ENCODE assay signal across 9 mouse cellular contexts in the genomic region with DNA sequence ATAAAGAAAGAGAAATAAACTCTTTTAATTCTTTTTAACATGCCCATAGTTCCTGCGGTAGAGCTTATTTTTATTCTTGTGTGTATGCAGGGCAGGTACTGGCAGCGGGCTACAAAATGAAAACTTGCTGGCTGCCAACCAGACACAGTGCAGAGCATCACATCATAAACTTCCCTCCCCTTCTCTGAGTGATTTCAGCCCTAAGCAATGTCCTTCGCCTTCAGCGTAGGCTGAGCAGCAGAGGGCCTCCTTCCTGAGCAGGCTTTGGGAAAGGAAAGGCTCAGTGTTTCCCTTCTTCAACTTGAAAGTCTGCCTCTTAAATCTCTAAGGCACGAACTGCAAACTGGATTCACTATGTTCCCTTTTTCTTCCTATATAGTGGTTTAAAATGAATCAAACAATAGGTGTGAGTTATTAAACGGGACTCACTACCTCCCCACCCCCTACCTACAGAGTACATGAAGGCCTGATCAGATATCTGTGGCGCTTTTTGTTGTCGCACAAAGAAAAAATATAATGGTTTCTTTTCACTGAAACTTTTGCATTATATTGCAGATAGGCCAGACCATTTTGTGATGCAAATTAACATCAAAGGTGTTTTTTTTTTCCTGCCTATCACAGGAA. TPM values are rescaled to one million over a fixed set of nuclear protein-coding genes. Genes with fewer than 3 reads are reported as not detected.
DNase-seq lines count a peak whose midpoint lies in the region; ATAC-seq and TF ChIP-seq lines count a peak whose summit lies in the region.
"Had no signal": no experiment of that assay in that cellular context is flagged by ENCODE, and none has a peak within 500 bp of the region (broad histone marks: within the 10 kb centered on the region; RNA-seq: fewer than 3 reads in every experiment).

No protein-coding gene starts in this region.

- no peak overlapping the region for H3K9ac ChIP-seq in liver, embryonic 14.5 days (replicated peaks)
- H3K9ac ChIP-seq: midbrain, embryonic 12.5 days had no signal

- WGBS in liver, embryonic 14.5 days (ENCODE audit: insufficient replicate concordance) = 25% methylated on average over 8 of the region's 8 CpGs

- H3K36me3 ChIP-seq in liver, embryonic 14.5 days (replicated peaks; ENCODE audit: control insufficient read depth, insufficient read depth, low read depth) = no peaks in the 10 kb centered on the region
- H3K36me3 ChIP-seq in testis, adult 2 months (ENCODE audit: control insufficient read depth, insufficient read depth, low read length) = no peaks in the 10 kb centered on the region
- H3K36me3 ChIP-seq: midbrain, embryonic 12.5 days had no signal

- no peaks in the 10 kb centered on the region for H3K9me3 ChIP-seq in liver, embryonic 14.5 days (ENCODE audit: control insufficient read depth, low read length)
- H3K9me3 ChIP-seq: midbrain, embryonic 12.5 days had no signal

- TF ChIP-seq EP300 in liver, embryonic 14.5 days (IDR thresholded peaks at IDR 0.05; ENCODE audit: low read depth) = no peak

- intact Hi-C loops in heart, postnatal 10 days (cut with DNase I) = no loop called here

- no peak overlapping the region; the same call in 1 of the 2 replicates for H3K4me2 ChIP-seq in liver, embryonic 14.5 days (ENCODE audit: low read depth)
- H3K4me2 ChIP-seq: midbrain, embryonic 12.5 days had no signal

- DNase-seq in adrenal gland, adult (ENCODE audit: inconsistent age in 2 of 2, low spot score in 1 of 2) = peak; percentile 69 to 90
- DNase-seq in adrenal gland, postnatal 4 days (ENCODE audit: low spot score in 2 of 2) = no peak
- DNase-seq in right cerebral cortex, postnatal 14 days = peak; percentile 42
- no peak for DNase-seq in right cerebral cortex, postnatal 36 days (ENCODE audit: low spot score in 2 of 2)
- DNase-seq in heart, postnatal 10 days = peak; percentile 77 to 82
- DNase-seq in liver, embryonic 14.5 days (ENCODE audit: low read depth in 3 of 3, low spot score in 3 of 3) = no peak
- DNase-seq in c-Kit-positive CD71-positive TER-119-positive erythroid progenitor cells, embryonic 14.5 days (ENCODE audit: low spot score) = no peak

- H3K4me3 ChIP-seq in liver, embryonic 14.5 days (ENCODE audit: insufficient read depth in 1 of 2, low read depth in 2 of 2, low read length in 2 of 2) = no peak overlapping the region
- H3K4me3 ChIP-seq in testis, adult 2 months (ENCODE audit: control insufficient read depth, low read depth, low read length) = no peak overlapping the region
- H3K4me3 ChIP-seq: midbrain, embryonic 12.5 days had no signal

- ATAC-seq in liver, embryonic 14.5 days (ENCODE audit: insufficient read depth) = no peak

- peaks cover 0 to 3% of the 10 kb centered on the region in 2 experiments; a peak in 1 of 4 replicates for H3K4me1 ChIP-seq in liver, embryonic 14.5 days (replicated peaks; ENCODE audit: control insufficient read depth in 2 of 2, insufficient read depth in 2 of 2, low read length in 1 of 2)
- H3K4me1 ChIP-seq in testis, adult 2 months (ENCODE audit: control insufficient read depth, insufficient read depth, low read length) = no peaks in the 10 kb centered on the region
- H3K4me1 ChIP-seq: midbrain, embryonic 12.5 days had no signal

- no peak for TF ChIP-seq POLR2A in testis, adult 2 months (IDR thresholded peaks at IDR 0.05; ENCODE audit: control insufficient read depth, low read depth, low read length)

- TF ChIP-seq CTCF in liver, embryonic 14.5 days (IDR thresholded peaks at IDR 0.05; ENCODE audit: low read depth) = peak; percentile 30; the same call in 1 of the 2 replicates
- TF ChIP-seq CTCF in testis, adult 2 months (IDR thresholded peaks at IDR 0.05; ENCODE audit: control insufficient read depth, insufficient read depth, insufficient replicate concordance, low read depth, low read length) = peak; percentile 22; the same call in 1 of the 2 replicates

- no peaks in the 10 kb centered on the region for H3K27me3 ChIP-seq in liver, embryonic 14.5 days (ENCODE audit: control insufficient read depth, insufficient read depth, low read length)
- no peaks in the 10 kb centered on the region for H3K27me3 ChIP-seq in testis, adult 2 months (ENCODE audit: control insufficient read depth, insufficient read depth, low read length)

- H3K27ac ChIP-seq in liver, embryonic 14.5 days = no peak overlapping the region
- H3K27ac ChIP-seq in testis, adult 2 months (ENCODE audit: control insufficient read depth, insufficient read depth, low read depth, low read length) = no peak overlapping the region; the same call in 1 of the 2 replicates
- H3K27ac ChIP-seq: midbrain, embryonic 12.5 days had no signal

RNA-seq across cellular contexts. Expression of gene Mef2c, which starts 28.2 kb away (rescaled TPM):
- total RNA-seq in adrenal gland, postnatal 4 days (2021) = 10 to 100 TPM; 80.2 to 88.7 TPM
- 100 to 1,000 TPM in 1 of 2 experiments, 10 to 100 TPM in 1; 84.8 to 105 TPM for total RNA-seq in heart, postnatal 10 days (2021)
- 2.3 and 3.2 TPM in 2 replicates for polyA plus RNA-seq in liver, embryonic 14.5 days (2012; rRNA removed)
- 8.3 and 8.7 TPM in 2 replicates for polyA plus RNA-seq in liver, embryonic 14.5 days (2014; fragmentation: Nextera tagmentation; extraction: Ambion mirVana)
- polyA plus RNA-seq in testis, adult 2 months (2012; rRNA removed) = 4.0 and 4.2 TPM in 2 replicates

Comparison
In these comparisons a context has a peak if more than half of its experiments do, and no peak if none do; other contexts are left out.
1. DNase-seq: peak in adrenal gland, adult (2 of 2), right cerebral cortex, postnatal 14 days (single experiment) and heart, postnatal 10 days (2 of 2); none in adrenal gland, postnatal 4 days (0 of 2), right cerebral cortex, postnatal 36 days (0 of 2), liver, embryonic 14.5 days (0 of 3) and c-Kit-positive CD71-positive TER-119-positive erythroid progenitor cells, embryonic 14.5 days (single experiment).